Mouse (Mus musculus) heart, postnatal 0 days (tissue): ENCODE measurements at regions not wholly inside any gene's neighbourhood (a gene's known extent, or its start where the extent isn't known, plus 50 kb on each side); places are given as distances from the start of the nearest gene placed in this dataset.
A peak's percentile ranks its signal among the peaks of the same experiment; 100 is the strongest.

Experiments used
- ATAC-seq: fragments of 200-750 bp; cut with Nextera tagmentation; 2 replicates; pipeline ENCODE4 v1.8.0; 2017; ENCODE audit warnings: low read depth, moderate number of reproducible peaks, moderate library complexity; ENCODE audit not compliant: insufficient read depth
- DNase-seq: peaks from one replicate; pipeline ENCODE4 v3.0.0-alpha.2; 2016; ENCODE audit warnings: low spot score
- H3K27ac ChIP-seq: fragments of 300-500 bp; sonication (generic); 2 replicates; pipeline ENCODE4 v1.5.1; 2014; ENCODE audit warnings: low read depth, mild to moderate bottlenecking
- H3K27me3 ChIP-seq: fragments of 300-500 bp; sonication (generic); 2 replicates; pipeline ENCODE4 v1.6.1; 2014; ENCODE audit warnings: low read length, mixed read lengths; ENCODE audit not compliant: control insufficient read depth, insufficient read depth
- H3K36me3 ChIP-seq: fragments of 300-500 bp; sonication (generic); replicated peaks from 2 replicates; pipeline ENCODE4 v1.6.1; 2014; ENCODE audit warnings: low read length, mixed read lengths; ENCODE audit not compliant: control insufficient read depth, insufficient read depth
- H3K4me1 ChIP-seq: fragments of 300-500 bp; sonication (generic); 2 replicates; pipeline ENCODE4 v1.6.1; 2014; ENCODE audit warnings: antibody characterized with exemption; ENCODE audit not compliant: control insufficient read depth, insufficient read depth
- H3K4me2 ChIP-seq: fragments of 300-500 bp; sonication (generic); 2 replicates; pipeline ENCODE4 v1.6.1; 2014; ENCODE audit warnings: low read depth, mild to moderate bottlenecking, low read length, moderate library complexity
- H3K4me3 ChIP-seq: fragments of 300-500 bp; sonication (generic); 2 replicates; pipeline ENCODE4 v1.5.1; 2014; ENCODE audit warnings: low read depth, low read length
- H3K9ac ChIP-seq: fragments of 300-500 bp; sonication (generic); replicated peaks from 2 replicates; pipeline ENCODE4 v1.6.1; 2014; ENCODE audit warnings: low read depth, low read length, mixed read lengths
- H3K9me3 ChIP-seq: fragments of 300-500 bp; sonication (generic); replicated peaks from 2 replicates; pipeline ENCODE4 v1.6.1; 2016; ENCODE audit warnings: low read length; ENCODE audit not compliant: control insufficient read depth
- CTCF ChIP-seq: IDR thresholded peaks from 2 replicates; pipeline ENCODE4 v1.5.1; 2016; ENCODE audit warnings: antibody characterized with exemption, control low read depth, low read depth
- EP300 ChIP-seq: IDR thresholded peaks from 2 replicates; pipeline ENCODE4 v1.6.1; 2016; ENCODE audit warnings: antibody characterized with exemption, low read depth
- WGBS: fragments of 180-500 bp; shearing (Covaris S2); extraction: QIAGEN DNeasy Blood & Tissue Kit; methylation state at CpG from one replicate; pipeline ENCODE4 v1.1.7; 2014; 5-methylcytosine and 5-hydroxymethylcytosine counted together

GRCm38 (mm10) chr1:72014580-72014979 lies 197.5 kb downstream of the Mreg start:
- ATAC-seq, result 0 out of 2 replicates have a peak, but pooled peaks have one; percentile 57
- no peak overlapping the region for H3K4me2 ChIP-seq
- TF ChIP-seq EP300, result no peak
- no peak for TF ChIP-seq CTCF

GRCm38 (mm10) chr1:72013863-72014262 lies 198.2 kb downstream of the Mreg start:
- Histone ChIP-seq H3K4me2 (no peak overlapping the region), H3K9ac (no peak overlapping the region), H3K4me1 (peaks cover 4% of the 10 kb centered on the region; the same call in 1 of the 2 replicates), H3K27me3 (no peaks in the 10 kb centered on the region), H3K27ac (no peak overlapping the region), H3K9me3 (no peaks in the 10 kb centered on the region), H3K36me3 (no peaks in the 10 kb centered on the region), H3K4me3 (no peak overlapping the region)
- peak; percentile 63 for DNase-seq
- no peak for TF ChIP-seq EP300
- no peak for TF ChIP-seq CTCF
- peak; percentile 68 for ATAC-seq
- 46% methylated on average over 7 of the region's 7 CpGs for WGBS

More at GRCm38 (mm10) chr1:72014580-72014979, 197.5 kb downstream of the Mreg start:
- WGBS, result 30% methylated on average over 2 of the region's 2 CpGs
- no peak overlapping the region for H3K4me3 ChIP-seq
- H3K9me3 ChIP-seq, result no peaks in the 10 kb centered on the region
- H3K27me3 ChIP-seq, result no peaks in the 10 kb centered on the region
- H3K9ac ChIP-seq, result no peak overlapping the region
- no peaks in the 10 kb centered on the region for H3K4me1 ChIP-seq
- H3K36me3 ChIP-seq, result no peaks in the 10 kb centered on the region
- DNase-seq, result peak; percentile 30
- peak overlapping the region; percentile 10; the same call in 1 of the 2 replicates for H3K27ac ChIP-seq

- Histone ChIP-seq H3K27me3 (no peaks in the 10 kb centered on the region), H3K27ac (no peak overlapping the region), H3K9me3 (no peaks in the 10 kb centered on the region), H3K4me3 (no peak overlapping the region), H3K4me1 (peaks cover 4% of the 10 kb centered on the region; the same call in 1 of the 2 replicates), H3K4me2 (no peak overlapping the region), H3K9ac (no peak overlapping the region), H3K36me3 (no peaks in the 10 kb centered on the region)
- peak; percentile 26 for DNase-seq
- 66% methylated on average over 7 of the region's 7 CpGs for WGBS
- TF ChIP-seq EP300 (no peak), CTCF (no peak)
- ATAC-seq, result no peak
These were observed 199.4 kb downstream of the Mreg start for GRCm38 (mm10) chr1:72012710-72013109.

DNA sequence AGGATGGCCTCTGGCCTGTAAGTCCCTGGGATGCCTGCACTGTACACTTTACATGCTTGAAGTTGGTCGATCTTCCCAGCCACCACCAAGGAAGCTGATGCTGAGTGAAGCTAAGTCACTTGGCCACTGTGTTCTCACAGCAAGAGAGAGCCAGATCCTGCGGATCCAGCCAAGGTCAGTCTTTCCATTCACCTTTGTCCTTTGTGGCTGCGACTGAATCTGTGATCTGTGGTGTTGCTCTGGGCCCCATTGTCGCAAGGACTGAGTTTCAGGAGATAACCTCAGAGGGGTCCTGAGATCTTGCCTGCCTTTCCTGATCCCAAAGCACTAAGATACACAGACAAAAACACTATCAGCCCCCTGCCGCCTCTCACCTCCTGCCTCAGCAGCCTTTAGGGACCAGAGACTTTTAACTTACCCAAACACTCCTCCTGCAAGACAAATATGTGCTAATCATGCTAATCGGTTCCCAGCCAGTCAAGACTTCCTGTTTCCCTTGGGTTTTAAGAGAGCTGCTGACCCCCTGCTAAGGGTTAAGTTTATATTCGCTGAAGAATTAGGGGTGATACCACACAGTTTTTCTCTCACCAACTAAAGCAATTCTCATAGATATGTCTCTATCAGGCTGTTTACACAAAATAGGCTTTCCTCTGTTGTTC lies 202.7 kb downstream of the Mreg start:
- no peak overlapping the region for H3K27ac ChIP-seq
- H3K36me3 ChIP-seq, result no peaks in the 10 kb centered on the region
- DNase-seq (no peak), ATAC-seq (no peak)
- no peak overlapping the region for H3K4me2 ChIP-seq
- H3K4me1 ChIP-seq, result peaks cover 4% of the 10 kb centered on the region; the same call in 1 of the 2 replicates
- H3K27me3 ChIP-seq, result no peaks in the 10 kb centered on the region
- no peaks in the 10 kb centered on the region for H3K9me3 ChIP-seq
- no peak overlapping the region for H3K4me3 ChIP-seq
- 25% methylated on average over 7 of the region's 7 CpGs for WGBS
- H3K9ac ChIP-seq, result no peak overlapping the region
- TF ChIP-seq EP300, result no peak
- no peak for TF ChIP-seq CTCF

GRCm38 (mm10) chr1:72006696-72007291 lies 205.3 kb downstream of the Mreg start:
- H3K27me3 ChIP-seq, result no peaks in the 10 kb centered on the region
- H3K9me3 ChIP-seq, result no peaks in the 10 kb centered on the region
- H3K9ac ChIP-seq, result no peak overlapping the region
- no peak for DNase-seq
- H3K36me3 ChIP-seq, result no peaks in the 10 kb centered on the region
- ATAC-seq, result no peak
- 32% methylated on average over 7 of the region's 7 CpGs for WGBS
- TF ChIP-seq CTCF (no peak), EP300 (no peak)
- H3K4me2 ChIP-seq, result no peak overlapping the region
- H3K4me3 ChIP-seq, result no peak overlapping the region
- no peak overlapping the region for H3K27ac ChIP-seq
- peaks cover 4% of the 10 kb centered on the region; the same call in 1 of the 2 replicates for H3K4me1 ChIP-seq
